Mouse (Mus musculus) lung, postnatal 25 days (tissue): ENCODE measurements at regions not wholly inside any gene's neighbourhood (a gene's known extent, or its start where the extent isn't known, plus 50 kb on each side); places are given as distances from the start of the nearest gene placed in this dataset.

Source experiments
- DNase-seq: peaks from one replicate; pipeline ENCODE4 v3.0.0; 2022; ENCODE audit warnings: low spot score

- DNase-seq: peak; percentile 21
Observed at GRCm38 (mm10) chr2:137419678-137420077, 303.2 kb upstream of the Jag1 start.

- no peak for DNase-seq
Observed at GRCm38 (mm10) chr2:137417691-137418090, 301.2 kb upstream of the Jag1 start.

GRCm38 (mm10) chr2:137413432-137413831 is 297.0 kb upstream of the Jag1 start:
- peak; percentile 46 for DNase-seq

DNA sequence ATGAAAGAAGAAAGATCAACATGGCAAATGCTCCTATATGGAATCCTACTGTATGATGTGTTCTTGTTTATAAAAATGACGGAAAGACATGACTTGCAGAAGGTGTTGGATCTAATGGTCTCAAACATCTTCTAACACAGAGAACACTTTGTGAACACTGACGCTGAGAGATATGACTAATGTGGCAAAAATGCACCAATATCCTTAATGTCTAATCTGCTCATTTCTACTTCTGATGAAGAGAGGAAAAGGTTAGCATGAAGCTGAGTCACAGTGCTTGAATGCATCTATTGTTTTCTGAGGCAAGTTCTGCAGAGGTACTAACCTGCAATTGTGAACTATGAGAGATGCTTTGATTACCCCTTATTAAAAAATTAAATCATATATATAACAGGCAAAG is 293.2 kb upstream of the Jag1 start:
- no peak for DNase-seq

DNA sequence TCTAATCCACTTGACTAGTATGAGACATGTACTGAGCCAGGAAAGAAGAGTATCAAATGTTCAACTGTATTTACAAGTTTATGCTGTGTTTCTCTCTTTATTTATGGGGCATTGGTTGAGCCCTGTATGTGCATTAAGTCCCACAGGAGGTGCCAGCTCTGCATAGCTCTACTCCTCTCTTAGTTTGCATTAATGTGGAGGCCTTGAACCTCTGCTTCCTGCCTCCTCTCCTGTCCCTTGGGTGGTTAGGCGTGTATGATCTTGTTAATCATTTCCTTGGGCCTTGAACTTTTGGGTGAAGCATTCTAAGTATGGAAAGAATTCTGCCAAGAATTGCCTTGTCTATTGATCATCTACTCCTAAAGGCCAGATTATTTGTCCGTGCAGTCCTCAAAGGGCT is 291.9 kb upstream of the Jag1 start:
- DNase-seq: no peak

DNA sequence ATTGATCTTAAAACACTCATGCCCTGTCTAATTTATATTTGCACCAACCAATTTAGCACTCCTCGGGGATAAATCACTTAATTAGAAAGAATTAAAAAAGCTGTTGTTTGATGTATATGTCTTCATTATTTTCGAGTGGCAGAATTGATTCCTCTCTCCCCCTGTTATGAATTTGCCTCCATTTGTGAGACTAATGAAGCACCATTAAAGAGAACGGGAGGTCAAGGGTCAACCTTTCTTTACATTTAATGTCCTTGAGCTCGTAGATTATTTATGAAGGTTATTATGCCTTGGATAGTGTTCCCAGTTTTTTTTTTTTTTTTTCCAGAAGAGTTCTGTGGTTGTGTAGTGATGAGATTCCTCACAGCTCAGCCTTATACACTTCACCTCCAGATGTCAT is 277.0 kb upstream of the Jag1 start:
- no peak for DNase-seq

DNA sequence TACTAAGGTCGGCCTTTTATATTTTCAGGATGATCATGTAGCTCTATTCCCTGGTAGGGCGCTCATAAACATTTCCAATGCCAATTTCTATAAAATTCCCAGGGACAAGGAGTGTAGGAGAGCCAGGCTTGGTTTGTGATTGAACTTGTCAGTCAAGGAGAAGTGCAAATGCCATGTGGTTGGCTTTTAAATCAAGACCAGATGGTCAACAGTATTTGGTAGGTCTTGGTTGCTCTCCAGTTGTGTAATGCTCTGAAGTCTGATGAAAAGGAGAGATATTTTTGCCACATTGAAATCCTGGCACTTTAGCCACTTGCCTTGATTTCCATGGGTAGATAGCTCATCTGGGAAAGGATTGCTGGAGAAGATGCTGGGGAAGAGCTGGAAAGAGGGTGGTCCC is 263.4 kb upstream of the Jag1 start:
- no peak for DNase-seq

GRCm38 (mm10) chr2:137375346-137375745 is 258.9 kb upstream of the Jag1 start:
- no peak for DNase-seq

DNA sequence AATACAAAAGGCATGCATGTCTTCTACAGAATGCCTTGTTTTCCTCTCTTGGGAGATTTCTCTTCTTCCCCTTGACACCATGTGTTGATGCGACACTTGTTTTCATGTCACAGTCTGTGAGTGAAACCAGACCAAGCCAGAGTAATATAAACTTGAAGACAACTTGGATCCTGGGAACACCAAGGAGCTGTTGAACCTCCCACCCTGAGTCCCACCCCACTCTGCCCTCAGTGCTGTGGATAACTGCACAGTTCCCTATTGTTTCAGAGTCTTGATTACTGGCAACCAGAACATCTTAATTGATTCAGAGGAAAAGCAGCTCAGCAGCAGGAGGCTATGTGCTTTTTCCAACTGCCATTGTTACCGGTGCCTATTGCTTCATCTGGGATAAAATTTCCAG is 254.6 kb upstream of the Jag1 start:
- no peak for DNase-seq

DNA sequence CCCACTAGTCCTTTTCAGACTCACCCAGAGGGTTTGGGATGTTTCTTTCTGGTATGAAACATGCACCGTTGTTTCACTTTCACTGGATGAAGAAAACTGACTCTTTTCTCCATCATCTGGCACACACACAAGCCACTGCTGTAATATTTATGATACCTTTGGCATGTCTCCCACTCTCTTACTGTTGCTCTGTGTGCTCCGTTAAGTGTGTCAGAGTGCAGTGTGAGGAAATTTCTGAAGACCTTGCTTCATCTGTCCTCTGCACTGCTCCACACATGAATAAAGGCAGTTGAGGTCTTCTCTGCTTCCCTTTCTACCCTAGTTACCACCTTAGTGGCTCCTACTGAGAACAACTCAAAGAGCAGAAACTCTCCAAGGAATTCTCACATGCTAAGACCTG is 246.6 kb upstream of the Jag1 start:
- DNase-seq: no peak

- DNase-seq: peak; percentile 5
Observed at GRCm38 (mm10) chr2:137357181-137357738, 240.8 kb upstream of the Jag1 start.

- no peak for DNase-seq
Observed at GRCm38 (mm10) chr2:137343736-137344135, 227.3 kb upstream of the Jag1 start.

GRCm38 (mm10) chr2:137329995-137330394 is 213.6 kb upstream of the Jag1 start:
- no peak for DNase-seq

GRCm38 (mm10) chr2:137323445-137323844 is 207.0 kb upstream of the Jag1 start:
- no peak for DNase-seq

DNA sequence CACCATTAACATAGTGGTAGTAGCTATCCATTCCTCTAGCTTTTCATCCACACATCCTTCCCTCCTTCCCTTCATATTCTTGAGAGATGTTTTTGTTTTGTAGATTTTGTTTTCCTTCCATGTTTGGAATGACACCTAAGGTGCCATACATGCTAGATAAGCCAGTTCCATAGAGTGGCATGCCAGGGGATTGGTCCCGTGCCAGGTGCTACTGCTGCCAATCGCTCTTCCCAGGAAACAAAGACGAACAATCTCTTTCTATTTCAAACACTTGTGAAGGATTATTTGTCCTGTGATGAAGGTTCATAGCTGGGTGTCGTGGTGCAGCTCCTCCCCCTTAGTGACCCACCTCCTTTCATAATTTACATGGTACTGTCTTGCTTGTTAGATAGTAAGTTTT is 194.1 kb upstream of the Jag1 start:
- no peak for DNase-seq

- no peak for DNase-seq
Observed at GRCm38 (mm10) chr2:137308116-137308515, 191.7 kb upstream of the Jag1 start.

DNA sequence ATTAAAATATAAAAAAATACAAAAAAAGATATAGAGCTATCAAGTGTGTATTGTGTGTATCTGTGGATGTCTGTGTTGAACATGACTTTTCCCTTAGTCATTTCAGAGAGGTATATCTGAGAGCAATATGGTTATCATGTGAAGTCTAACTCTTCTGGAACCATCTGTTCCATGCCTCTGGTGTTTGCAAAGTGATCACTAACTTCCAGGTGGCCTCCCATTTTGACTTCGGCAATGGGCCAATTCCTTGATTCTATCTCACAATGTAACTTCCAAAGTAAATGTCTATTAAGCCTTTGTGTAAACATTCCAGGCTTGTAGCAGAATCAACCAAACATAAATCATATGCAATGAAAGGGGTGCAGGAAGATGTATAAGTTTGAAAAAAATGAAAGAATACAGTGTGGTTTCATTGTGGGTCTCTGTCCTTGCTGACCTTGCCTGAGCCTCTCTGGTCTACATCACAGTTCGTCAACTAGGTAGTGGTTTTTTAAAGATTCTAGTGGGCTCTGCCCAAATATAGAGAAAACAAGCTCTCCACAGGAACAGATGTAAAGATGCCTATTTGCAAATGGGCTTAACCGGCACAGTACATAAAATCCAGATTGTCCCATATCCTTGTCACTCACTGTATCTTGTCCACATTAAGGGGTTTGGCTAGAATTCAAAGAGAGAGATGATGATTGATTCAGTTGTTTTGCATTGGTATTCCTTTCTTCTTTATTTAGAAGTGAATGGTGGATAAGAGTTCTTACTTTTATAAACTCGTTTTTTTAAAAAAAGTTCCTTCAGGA is 185.2 kb upstream of the Jag1 start:
- DNase-seq: no peak

- no peak for DNase-seq
Observed at GRCm38 (mm10) chr2:137289231-137289630, 172.8 kb upstream of the Jag1 start.

DNA sequence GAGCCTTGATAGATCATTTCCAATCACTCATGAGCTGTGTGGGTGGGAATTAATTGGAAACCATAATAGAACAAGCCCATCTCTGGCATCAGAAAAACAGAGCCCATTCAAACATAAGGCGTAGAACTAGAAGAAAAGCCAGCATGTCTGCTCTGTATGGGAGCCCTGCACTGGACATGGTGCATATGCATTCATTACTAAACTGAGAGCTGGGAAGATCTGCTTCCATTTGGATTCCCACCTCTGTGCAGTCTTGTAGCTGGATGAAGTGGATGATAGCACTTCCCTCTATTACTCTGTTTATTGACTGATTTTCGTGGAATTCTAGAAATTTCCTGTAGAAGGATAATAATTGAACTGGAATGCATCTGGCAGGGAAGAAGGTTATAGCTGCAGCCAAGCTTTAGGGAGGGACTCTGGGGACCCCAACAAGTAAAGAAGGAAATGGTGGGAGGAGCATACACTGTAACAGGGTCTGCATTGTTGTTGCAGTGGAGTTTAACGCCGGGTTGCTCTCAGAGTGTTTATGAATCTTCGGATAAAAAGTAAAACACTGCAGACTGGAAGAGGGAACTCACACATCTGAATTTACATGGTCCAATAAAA is 155.2 kb upstream of the Jag1 start:
- DNase-seq: no peak

DNA sequence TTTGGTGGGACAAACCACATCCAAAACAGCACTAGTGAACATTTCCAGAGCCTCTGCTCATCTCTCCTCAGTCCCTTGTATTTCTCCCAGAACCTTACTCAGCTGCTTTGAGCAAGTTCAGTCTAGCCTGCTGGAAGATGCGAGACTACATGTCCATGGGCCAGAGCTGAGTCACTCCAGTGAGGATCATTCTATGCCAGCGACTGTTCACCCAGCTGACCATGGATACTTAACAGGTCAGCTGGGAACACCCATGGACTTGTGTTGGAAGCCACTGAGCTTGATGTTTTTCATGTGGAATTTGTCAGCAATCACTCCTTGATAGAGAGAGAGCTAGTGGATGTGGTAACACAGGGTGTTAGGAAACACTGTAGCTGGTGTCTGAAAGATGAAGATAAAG is 146.5 kb upstream of the Jag1 start:
- DNase-seq: no peak

- DNase-seq: no peak
Observed at GRCm38 (mm10) chr2:137257847-137258515, 141.5 kb upstream of the Jag1 start.

DNA sequence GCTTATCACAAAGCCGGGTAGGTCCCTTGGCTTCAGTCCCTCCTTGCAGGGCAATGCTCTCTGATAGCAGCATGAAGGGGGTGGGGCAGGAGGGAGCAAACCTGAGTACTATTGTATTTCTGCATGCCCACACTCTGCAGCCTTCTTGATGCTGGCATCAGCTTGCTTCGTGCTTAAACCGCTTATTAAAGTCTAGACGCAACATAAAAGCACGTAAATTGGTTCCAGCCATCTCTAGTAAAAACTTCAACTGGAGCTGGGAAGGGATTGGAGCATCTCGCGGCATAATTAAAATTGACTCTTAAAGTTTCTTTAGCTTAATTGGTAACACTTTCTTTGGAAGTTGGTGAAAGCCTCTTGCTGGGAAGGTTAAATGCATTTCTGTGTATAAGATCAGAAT is 131.5 kb upstream of the Jag1 start:
- DNase-seq: no peak

DNA sequence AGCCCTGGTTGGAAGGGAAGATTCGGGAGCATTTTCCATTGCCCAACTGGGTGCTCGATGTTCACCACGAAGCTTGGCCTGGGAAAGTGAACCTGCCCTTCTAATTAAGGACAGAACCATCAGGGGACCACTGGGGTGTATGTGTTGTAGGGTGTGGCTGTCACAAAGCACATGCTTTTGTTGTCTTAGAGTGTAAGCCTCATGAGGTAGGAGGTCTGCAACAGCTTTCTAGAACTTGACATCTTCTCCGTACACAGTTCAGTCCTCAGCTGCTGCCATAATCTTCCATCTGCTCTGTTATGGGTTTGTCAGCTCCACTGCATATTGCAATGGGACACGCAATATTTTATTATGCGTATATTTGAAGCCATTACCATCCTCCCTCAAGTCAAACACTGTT is 127.9 kb upstream of the Jag1 start:
- DNase-seq: no peak
